Mouse (Mus musculus) midbrain, embryonic 10.5 days (tissue): Measurements from ENCODE around the gene Tatdn2. TPM values are rescaled to one million over a fixed set of nuclear protein-coding genes. Genes with fewer than 3 reads are reported as not detected.

ENCODE experiments used
- DNase-seq: peaks from one replicate; pipeline ENCODE4 v3.0.0-alpha.2; 2017; ENCODE audit warnings: low spot score
- H3K27ac ChIP-seq: fragments of 300-500 bp; sonication (generic); replicated peaks from 2 replicates; pipeline ENCODE4 v1.5.1; 2016; ENCODE audit warnings: mild to moderate bottlenecking
- H3K27me3 ChIP-seq: fragments of 300-500 bp; sonication (generic); 2 replicates; pipeline ENCODE4 v1.6.1; 2016; ENCODE audit warnings: low read depth, mild to moderate bottlenecking; ENCODE audit not compliant: poor library complexity, severe bottlenecking
- H3K36me3 ChIP-seq: fragments of 300-500 bp; sonication (generic); 2 replicates; pipeline ENCODE4 v1.6.1; 2016; ENCODE audit warnings: mild to moderate bottlenecking, moderate library complexity
- H3K4me1 ChIP-seq: fragments of 300-500 bp; sonication (generic); 2 replicates; pipeline ENCODE4 v1.6.1; 2016
- H3K4me3 ChIP-seq: fragments of 300-500 bp; sonication (generic); 2 replicates; pipeline ENCODE4 v1.5.1; 2016; ENCODE audit warnings: mild to moderate bottlenecking, moderate library complexity
- H3K9me3 ChIP-seq: fragments of 300-500 bp; sonication (generic); replicated peaks from 2 replicates; pipeline ENCODE4 v1.6.1; 2016; ENCODE audit warnings: mild to moderate bottlenecking
- WGBS: fragments of 180-500 bp; shearing (Covaris S2); methylation state at CpG from one replicate; pipeline ENCODE4 v1.1.7; 2016; 5-methylcytosine and 5-hydroxymethylcytosine counted together
- polyA plus RNA-seq: library from polyadenylated mRNA; unstranded; fragments of >200 nt; fragmentation: Nextera tagmentation; extraction: Ambion mirVana; gene quantifications from 2 replicates; pipeline ENCODE4 v1.2.1, GENCODE M21; 2016

The Tatdn2 gene
- 0.54 and 0.76 TPM in 2 replicates for polyA plus RNA-seq

DNA sequence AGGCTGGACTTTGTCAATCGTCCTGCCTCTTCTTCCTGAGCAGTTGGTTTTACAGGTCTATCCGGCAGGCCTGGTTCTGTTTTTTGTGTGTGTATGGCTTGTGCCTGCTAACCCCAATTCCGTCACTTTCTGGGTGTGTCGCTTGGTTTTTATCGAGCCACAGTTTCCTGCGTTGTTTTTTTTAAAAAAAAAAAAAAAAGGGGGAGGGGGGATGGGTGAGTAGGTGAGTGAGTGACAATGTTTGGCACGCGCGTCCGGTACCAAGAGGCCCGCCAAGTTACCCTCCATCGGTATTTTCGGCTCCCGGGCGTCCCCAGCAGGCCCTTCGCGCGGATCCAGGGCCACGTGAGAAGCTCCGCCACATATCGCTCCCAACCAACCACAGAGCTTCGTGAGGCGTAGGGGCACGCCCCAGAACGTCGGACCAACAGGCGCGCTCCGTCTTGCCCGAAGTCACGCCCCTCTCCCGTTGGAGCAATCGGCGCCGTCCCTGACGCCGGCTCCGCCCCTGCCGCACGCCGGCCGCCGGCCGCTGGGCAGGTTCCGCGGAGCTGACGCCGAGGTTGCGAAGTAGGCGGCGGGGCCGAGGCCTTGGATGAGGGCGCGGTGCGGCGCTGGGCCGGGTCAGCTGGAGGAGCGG is at the start of gene Tatdn2:
Gene Tatdn2 (plus strand): TSS at position 469 of the 640 bp plus-strand sequence.
- Histone ChIP-seq H3K27ac (peak within 1 kb of the TSS; percentile 88), H3K9me3 (no peaks in the 10 kb centered on the region), H3K27me3 (no peaks in the 10 kb centered on the region; the same call in 1 of the 2 replicates), H3K4me1 (peaks cover 33% of the 10 kb centered on the region), H3K4me3 (peak within 1 kb of the TSS; percentile 91), H3K36me3 (peaks cover 25% of the 10 kb centered on the region)
- WGBS, result under 1% methylated on average over 58 of the region's 58 CpGs
- DNase-seq, result peak; percentile 96

DNA sequence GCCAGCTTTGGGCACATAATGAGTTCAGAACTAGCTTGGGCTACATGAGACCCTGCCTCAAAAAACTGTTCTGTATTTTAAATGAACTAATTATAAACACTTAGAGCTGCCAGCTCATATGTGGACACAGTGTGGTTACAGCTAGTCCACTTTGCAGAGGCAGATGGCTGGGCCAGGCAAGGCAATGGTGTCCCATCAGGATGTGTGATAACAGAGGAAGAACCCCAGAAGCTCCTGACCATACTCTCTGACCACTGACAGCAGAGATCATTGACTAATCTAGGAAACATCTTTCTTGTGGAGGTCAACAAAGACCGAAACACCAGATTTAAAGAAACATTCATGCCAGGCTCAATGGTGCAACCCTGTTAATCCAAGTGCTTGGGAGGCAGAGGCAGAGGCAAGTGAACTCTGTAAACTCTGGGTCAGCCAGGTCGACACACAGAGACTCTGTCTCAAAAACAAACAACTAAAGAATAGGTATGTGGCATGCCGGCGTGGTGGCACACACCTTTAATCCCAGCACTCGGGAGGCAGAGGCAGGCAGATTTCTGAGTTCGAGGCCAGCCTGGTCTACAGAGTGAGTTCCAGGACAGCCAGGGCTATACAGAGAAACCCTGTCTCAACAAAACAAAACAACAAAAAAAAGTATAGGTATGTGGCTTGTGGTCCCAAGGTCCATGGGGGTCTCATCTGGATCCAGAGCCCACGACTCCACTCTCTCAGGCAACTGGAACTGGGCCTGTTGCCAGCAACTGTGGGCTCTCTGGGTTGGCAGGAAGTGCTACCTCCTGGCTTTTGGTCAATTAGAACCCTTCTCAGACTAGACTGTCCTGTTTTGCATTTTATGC is 47.3 kb upstream of the Tatdn2 start:
- Histone ChIP-seq H3K27ac (no peak overlapping the region), H3K9me3 (no peaks in the 10 kb centered on the region), H3K4me3 (no peak overlapping the region), H3K27me3 (no peaks in the 10 kb centered on the region), H3K4me1 (peaks cover 4% of the 10 kb centered on the region; the same call in 1 of the 2 replicates), H3K36me3 (no peaks in the 10 kb centered on the region)
- DNase-seq, result no peak
- WGBS, result 85% methylated on average over 7 of the region's 7 CpGs

DNA sequence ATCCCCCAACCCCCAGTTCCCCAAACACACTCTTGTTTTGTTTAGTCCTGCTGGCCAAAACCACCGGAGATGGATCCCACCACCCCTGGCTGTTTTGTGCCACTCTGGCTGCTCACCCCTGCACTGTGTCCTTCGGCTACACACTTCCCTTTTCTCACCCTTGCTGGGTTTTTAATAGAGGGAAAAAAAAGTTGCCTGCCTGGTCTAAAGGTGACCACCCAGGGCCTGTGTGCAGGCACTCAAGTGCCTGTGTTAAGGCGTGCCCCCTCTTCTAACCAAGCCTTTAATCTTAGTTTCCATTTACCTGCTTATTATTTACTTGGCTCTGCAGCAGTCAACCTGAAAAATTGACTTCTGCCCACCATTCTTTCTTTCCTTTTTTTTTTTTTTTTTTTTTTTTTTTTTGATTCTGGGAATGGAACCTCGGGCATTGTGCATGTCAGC is 46.6 kb upstream of the Tatdn2 start:
- Histone ChIP-seq H3K9me3 (no peaks in the 10 kb centered on the region), H3K36me3 (no peaks in the 10 kb centered on the region), H3K27me3 (no peaks in the 10 kb centered on the region), H3K27ac (no peak overlapping the region), H3K4me3 (no peak overlapping the region), H3K4me1 (peaks cover 4% of the 10 kb centered on the region; the same call in 1 of the 2 replicates)
- DNase-seq, result no peak
- WGBS, result 79% methylated on average over 4 of the region's 4 CpGs

DNA sequence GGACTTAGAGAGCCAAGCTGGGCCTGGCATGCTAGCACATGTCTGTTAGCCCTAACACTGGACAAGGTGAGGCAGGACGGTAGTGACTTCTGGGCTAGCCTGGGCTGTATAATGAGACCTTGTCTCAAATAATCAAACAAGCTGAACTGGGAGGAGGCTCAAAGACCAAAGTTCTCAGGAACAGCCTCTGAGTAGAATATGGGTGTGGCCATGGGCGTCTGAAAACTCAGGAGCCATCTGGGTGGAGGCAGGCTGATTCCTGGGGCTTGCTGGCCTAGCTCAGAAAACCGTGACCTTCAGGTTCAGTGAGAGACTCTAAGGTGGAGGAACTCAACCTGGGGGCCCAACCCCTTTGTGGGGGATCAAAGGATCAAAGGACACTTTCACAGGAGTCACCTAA is 45.2 kb upstream of the Tatdn2 start:
- peaks cover 4% of the 10 kb centered on the region; the same call in 1 of the 2 replicates for H3K4me1 ChIP-seq
- no peaks in the 10 kb centered on the region for H3K27me3 ChIP-seq
- WGBS, result 76% methylated on average over 3 of the region's 3 CpGs
- H3K36me3 ChIP-seq, result no peaks in the 10 kb centered on the region
- DNase-seq, result no peak
- no peak overlapping the region for H3K27ac ChIP-seq
- no peak overlapping the region for H3K4me3 ChIP-seq
- H3K9me3 ChIP-seq, result no peaks in the 10 kb centered on the region

DNA sequence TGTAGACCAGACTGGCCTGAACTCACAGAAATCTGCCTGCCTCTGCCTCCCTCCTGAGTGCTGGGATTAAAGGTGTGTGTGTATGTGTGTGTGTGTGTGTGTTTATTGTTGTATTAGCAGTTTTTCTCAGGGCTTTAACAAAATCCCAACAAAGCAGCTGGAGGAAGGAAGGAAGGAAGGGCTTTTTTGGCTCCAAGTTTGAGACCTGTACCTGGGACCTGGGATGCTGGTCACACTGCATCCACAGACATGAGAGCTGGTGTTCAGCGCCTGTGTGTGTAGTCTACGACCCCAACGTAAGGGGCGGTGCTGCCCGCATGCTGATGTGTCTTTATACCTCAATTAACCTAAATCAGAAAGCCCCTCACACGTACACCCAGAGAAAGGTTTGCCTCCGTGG is 43.3 kb upstream of the Tatdn2 start:
- WGBS, result 88% methylated on average over 7 of the region's 7 CpGs

DNA sequence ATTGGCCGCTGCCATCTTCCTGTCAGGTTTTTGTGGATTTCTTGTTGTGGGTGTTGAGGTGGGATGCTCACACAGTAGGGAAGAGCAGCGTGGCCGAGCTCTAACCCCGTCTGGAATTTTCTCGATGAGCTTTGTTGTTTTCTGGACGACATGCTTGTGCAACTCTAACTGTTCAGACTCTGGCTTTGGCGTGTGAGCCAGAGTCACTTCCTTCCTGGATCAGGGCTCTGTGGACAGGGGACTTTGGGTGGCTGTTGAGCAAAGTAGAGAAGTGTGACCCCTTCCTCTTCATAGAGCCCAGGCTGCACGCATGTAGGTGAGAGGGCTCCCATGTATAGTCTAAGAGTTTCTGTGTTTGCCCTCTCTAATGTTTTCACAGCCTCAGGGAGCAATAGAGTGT is 42.7 kb upstream of the Tatdn2 start:
- DNase-seq, result no peak
- Histone ChIP-seq H3K4me3 (no peak overlapping the region), H3K36me3 (no peaks in the 10 kb centered on the region), H3K4me1 (no peaks in the 10 kb centered on the region), H3K27ac (no peak overlapping the region), H3K27me3 (no peaks in the 10 kb centered on the region), H3K9me3 (no peaks in the 10 kb centered on the region)
- 86% methylated on average over 8 of the region's 8 CpGs for WGBS

More for the DNA sequence above, 43.3 kb upstream of the Tatdn2 start:
- Histone ChIP-seq H3K27me3 (no peaks in the 10 kb centered on the region), H3K4me1 (peaks cover 4% of the 10 kb centered on the region; the same call in 1 of the 2 replicates), H3K4me3 (no peak overlapping the region), H3K27ac (no peak overlapping the region), H3K9me3 (no peaks in the 10 kb centered on the region), H3K36me3 (no peaks in the 10 kb centered on the region)
- no peak for DNase-seq

DNA sequence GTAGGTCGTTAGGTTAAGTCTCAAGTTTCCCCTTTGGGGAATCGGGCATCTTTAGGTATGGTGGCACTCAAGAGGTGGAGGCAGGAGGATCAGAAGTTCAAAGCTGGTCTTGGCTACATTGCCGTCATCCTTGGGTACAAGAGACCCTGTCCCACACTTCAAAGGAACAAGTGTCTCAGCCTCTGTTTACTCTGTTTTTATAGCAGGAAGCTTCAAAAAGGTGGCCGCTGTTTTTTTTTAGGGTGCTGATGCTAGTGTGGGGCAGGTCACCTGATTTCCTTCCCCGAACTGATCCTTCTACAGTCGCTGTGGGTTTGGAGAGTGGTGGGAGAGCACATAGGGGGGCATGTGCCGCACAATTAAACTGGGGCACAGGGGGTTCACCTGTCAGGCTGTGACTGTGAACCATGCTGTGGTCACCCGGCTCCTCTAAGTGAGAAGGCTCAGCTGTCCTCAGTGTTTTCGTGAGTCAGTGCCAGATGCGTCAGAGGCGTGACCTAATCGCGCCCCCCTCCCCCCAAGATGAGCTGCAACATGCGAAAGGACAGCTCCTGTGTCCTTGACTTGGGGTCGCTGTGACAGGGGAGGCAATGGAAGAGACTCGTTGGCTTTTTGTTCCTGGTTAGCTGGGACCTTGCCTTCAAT is 42.0 kb upstream of the Tatdn2 start:
- H3K4me3 ChIP-seq, result no peak overlapping the region
- no peak for DNase-seq
- no peaks in the 10 kb centered on the region for H3K27me3 ChIP-seq
- no peaks in the 10 kb centered on the region for H3K9me3 ChIP-seq
- no peaks in the 10 kb centered on the region for H3K4me1 ChIP-seq
- no peak overlapping the region for H3K27ac ChIP-seq
- H3K36me3 ChIP-seq, result no peaks in the 10 kb centered on the region
- 84% methylated on average over 16 of the region's 16 CpGs for WGBS

DNA sequence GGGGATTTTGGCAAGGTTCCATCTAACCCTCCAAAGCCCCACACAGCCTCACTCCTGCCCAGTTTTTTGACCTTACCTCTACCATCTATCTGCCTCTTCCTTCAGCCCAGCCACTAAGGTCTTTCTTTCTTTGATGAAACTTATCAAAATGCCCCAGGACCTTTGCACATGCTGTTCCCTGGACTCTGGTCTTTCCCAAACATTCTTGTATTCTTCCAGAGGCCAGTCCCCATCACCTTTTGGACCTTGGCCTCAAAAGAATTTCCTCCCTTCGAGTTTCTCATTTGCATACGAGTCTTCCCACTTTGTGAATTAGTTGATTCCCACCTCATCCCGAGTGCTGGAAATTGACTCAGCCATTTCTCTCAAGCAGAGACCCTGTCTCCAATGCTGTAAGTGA is 41.4 kb upstream of the Tatdn2 start:
- Histone ChIP-seq H3K4me3 (no peak overlapping the region), H3K36me3 (no peaks in the 10 kb centered on the region), H3K27me3 (no peaks in the 10 kb centered on the region), H3K9me3 (no peaks in the 10 kb centered on the region), H3K27ac (no peak overlapping the region), H3K4me1 (no peaks in the 10 kb centered on the region)
- DNase-seq, result no peak
- 90% methylated on average over 3 of the region's 3 CpGs for WGBS

DNA sequence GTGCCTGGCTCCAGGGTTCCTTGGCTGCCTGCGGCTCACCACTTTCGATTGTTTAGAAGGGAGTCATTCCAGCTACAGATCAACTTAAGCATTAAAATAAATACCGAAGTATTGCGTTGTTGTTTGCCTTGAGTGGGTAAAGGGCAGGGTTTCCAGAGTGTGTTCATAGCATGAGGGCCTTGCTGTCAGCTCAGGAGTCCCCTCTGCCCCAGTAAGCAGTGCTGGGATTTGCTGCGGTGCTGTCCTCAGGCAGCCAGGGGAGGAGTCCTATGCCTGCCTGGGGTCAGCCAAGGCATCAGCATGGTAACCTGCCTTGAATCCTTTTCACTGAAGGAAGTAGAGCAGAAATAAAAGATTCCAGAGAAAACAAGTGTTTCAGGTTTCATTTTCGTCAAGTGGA is 40.0 kb upstream of the Tatdn2 start:
- Histone ChIP-seq H3K36me3 (no peaks in the 10 kb centered on the region), H3K27me3 (no peaks in the 10 kb centered on the region), H3K9me3 (no peaks in the 10 kb centered on the region), H3K27ac (no peak overlapping the region), H3K4me1 (peaks cover 10% of the 10 kb centered on the region), H3K4me3 (no peak overlapping the region)
- no peak for DNase-seq
- 81% methylated on average over 6 of the region's 6 CpGs for WGBS

DNA sequence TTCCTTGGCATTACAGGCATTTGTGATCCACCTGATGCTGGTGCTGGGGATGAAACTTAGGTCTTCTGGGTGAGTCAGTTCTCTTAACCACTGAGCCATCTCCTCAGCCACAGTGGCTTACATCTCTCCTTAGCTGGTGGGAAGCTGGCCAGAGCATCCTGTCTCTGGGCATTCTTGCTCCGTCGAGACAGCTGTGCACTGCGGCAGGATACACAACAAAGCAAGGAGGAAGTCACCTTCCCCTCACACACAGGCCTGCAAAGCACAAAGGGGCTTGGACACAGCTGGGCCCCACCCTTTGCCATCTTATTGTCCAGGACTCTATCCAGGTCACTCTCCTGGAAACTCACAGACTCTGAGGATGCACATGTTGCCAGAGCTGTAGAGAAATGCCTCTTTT is 38.6 kb upstream of the Tatdn2 start:
- H3K4me1 ChIP-seq, result peaks cover 13% of the 10 kb centered on the region
- WGBS, result 78% methylated on average over 3 of the region's 3 CpGs
- H3K4me3 ChIP-seq, result no peak overlapping the region
- H3K27ac ChIP-seq, result no peak overlapping the region
- H3K27me3 ChIP-seq, result no peaks in the 10 kb centered on the region
- H3K36me3 ChIP-seq, result no peaks in the 10 kb centered on the region
- H3K9me3 ChIP-seq, result no peaks in the 10 kb centered on the region
- no peak for DNase-seq

DNA sequence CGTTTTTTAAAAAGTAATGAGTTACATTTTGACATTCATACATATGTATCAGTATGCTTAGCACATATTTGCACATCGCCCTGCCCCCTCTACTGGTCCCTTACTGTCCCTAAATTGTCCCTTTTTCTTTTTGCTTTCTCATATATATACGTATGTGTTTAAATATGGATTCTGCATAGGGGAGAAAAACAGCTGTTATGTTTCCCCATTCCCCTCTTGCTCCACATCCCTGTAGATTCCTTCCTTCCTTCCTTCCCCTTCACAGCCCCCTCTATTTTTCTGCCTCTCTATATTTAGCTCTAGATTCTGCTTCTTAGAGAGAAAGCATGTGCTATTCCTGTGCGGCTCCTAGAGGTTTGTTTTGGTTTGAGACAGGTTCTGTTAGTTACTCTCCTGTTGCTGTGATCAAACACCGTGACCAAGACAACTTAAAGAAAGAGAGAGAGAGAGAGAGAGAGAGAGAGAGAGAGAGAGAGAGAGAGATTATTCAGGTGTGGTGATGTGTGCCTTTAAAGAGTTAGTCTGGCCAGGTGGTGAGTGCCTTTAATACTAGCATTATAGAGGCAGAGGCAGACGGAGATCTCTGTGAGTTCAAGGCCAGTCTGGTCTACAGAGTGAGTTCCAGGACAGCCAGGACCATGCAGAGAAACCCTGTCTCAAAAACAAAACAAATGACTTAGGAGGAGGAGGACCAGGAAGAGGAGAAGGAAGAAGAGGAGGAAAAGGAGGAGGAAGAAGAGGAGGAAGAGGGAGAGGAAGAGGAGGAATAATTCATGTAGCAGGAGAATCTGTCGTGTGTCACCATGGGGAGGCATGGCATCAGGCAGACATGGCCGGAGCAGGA is 37.0 kb upstream of the Tatdn2 start:
- DNase-seq, result no peak
- Histone ChIP-seq H3K9me3 (no peaks in the 10 kb centered on the region), H3K36me3 (no peaks in the 10 kb centered on the region), H3K27ac (no peak overlapping the region), H3K4me1 (peaks cover 13% of the 10 kb centered on the region), H3K4me3 (no peak overlapping the region), H3K27me3 (no peaks in the 10 kb centered on the region)
- WGBS, result 77% methylated on average over 8 of the region's 8 CpGs
